Mouse (Mus musculus) MEL-GATA-1-ER (cell line): ENCODE measurements around the gene Hhipl2.
A peak's percentile ranks its signal among the peaks of the same experiment; 100 is the strongest.
"Not testable (repeated sequence)": the region's sequence is repeated elsewhere in the genome, so short reads cannot be mapped to it uniquely, and the experiment has no call there.

Source experiments
- DNase-seq: peaks from one replicate; pipeline ENCODE4 v3.0.0-alpha.2; 2012; ENCODE audit warnings: low read depth; ENCODE audit errors: extremely low read depth

The Hhipl2 gene

GRCm38 (mm10) chr1:183417873-183418272 lies at the start of gene Hhipl2:
Gene Hhipl2, plus strand, starts transcription at chr1:183418215.
- DNase-seq = no peak

- DNase-seq = no peak
These were observed 49.2 kb upstream of the Hhipl2 start for GRCm38 (mm10) chr1:183368601-183369400.

GRCm38 (mm10) chr1:183369427-183370014 lies 48.5 kb upstream of the Hhipl2 start, which contains the start of gene Mia3:
Gene Mia3, minus strand, starts transcription at chr1:183369553.
- DNase-seq = peak; percentile 87

GRCm38 (mm10) chr1:183374728-183375127 lies 43.3 kb upstream of the Hhipl2 start:
- no peak for DNase-seq

- no peak for DNase-seq
These were observed 41.0 kb upstream of the Hhipl2 start for GRCm38 (mm10) chr1:183377045-183377444.

- DNase-seq = no peak
These were observed 39.6 kb upstream of the Hhipl2 start for GRCm38 (mm10) chr1:183378321-183378941.

- DNase-seq = not testable (repeated sequence)
These were observed 38.6 kb upstream of the Hhipl2 start for GRCm38 (mm10) chr1:183379376-183379775.

- DNase-seq = no peak
These were observed 36.2 kb upstream of the Hhipl2 start for GRCm38 (mm10) chr1:183381816-183382215.

- DNase-seq = no peak
These were observed 35.4 kb upstream of the Hhipl2 start for GRCm38 (mm10) chr1:183382621-183383020.

GRCm38 (mm10) chr1:183387421-183387820 lies 30.6 kb upstream of the Hhipl2 start:
- DNase-seq = not testable (repeated sequence)

GRCm38 (mm10) chr1:183388426-183389406 lies 29.3 kb upstream of the Hhipl2 start, which contains the start of gene Taf1a:
Gene Taf1a, plus strand, starts transcription at chr1:183388981.
- DNase-seq = peak; percentile 91

- DNase-seq = no peak
These were observed 14.6 kb upstream of the Hhipl2 start for GRCm38 (mm10) chr1:183403396-183403795.

- DNase-seq = no peak
These were observed 3.8 kb upstream of the Hhipl2 start for GRCm38 (mm10) chr1:183414081-183414727.

GRCm38 (mm10) chr1:183419741-183420140 lies 1.7 kb downstream of the Hhipl2 start:
- DNase-seq = no peak

GRCm38 (mm10) chr1:183420296-183420695 lies 2.3 kb downstream of the Hhipl2 start:
- no peak for DNase-seq

- DNase-seq = no peak
These were observed 6.1 kb downstream of the Hhipl2 start for GRCm38 (mm10) chr1:183424100-183424499.

- no peak for DNase-seq
These were observed 16.9 kb downstream of the Hhipl2 start for GRCm38 (mm10) chr1:183434918-183435317.

GRCm38 (mm10) chr1:183439036-183439435 lies 21.0 kb downstream of the Hhipl2 start:
- DNase-seq = peak; percentile 27

GRCm38 (mm10) chr1:183442015-183442774 lies 24.2 kb downstream of the Hhipl2 start:
- DNase-seq = peak; percentile 62

- DNase-seq = no peak
These were observed 35.1 kb downstream of the Hhipl2 start for GRCm38 (mm10) chr1:183453066-183453465.
